Mouse (Mus musculus): ENCODE results near the gene Tepsin.

Tepsin gene

GRCm38 (mm10) chr11:120064006-120064667 is 34.4 kb downstream of the Tepsin start:
- no peak for DNase-seq (ENCODE audit: low spot score in 2 of 2)

GRCm38 (mm10) chr11:120063326-120063725 is 35.2 kb downstream of the Tepsin start:
- no peak for DNase-seq (ENCODE audit: low spot score in 2 of 2)

GRCm38 (mm10) chr11:120060634-120061033 is 37.9 kb downstream of the Tepsin start:
- no peak for DNase-seq (ENCODE audit: low spot score in 2 of 2)

GRCm38 (mm10) chr11:120055953-120056732 is 42.4 kb downstream of the Tepsin start:
- DNase-seq (ENCODE audit: low spot score in 2 of 2) = no peak

GRCm38 (mm10) chr11:120053846-120054245 is 44.7 kb downstream of the Tepsin start:
- no peak for DNase-seq (ENCODE audit: low spot score in 2 of 2)

GRCm38 (mm10) chr11:120052274-120052673 is 46.3 kb downstream of the Tepsin start:
- DNase-seq (ENCODE audit: low spot score in 2 of 2) = no peak

- no peak for DNase-seq (ENCODE audit: low spot score in 2 of 2)
These were observed 47.3 kb downstream of the Tepsin start for GRCm38 (mm10) chr11:120051124-120051811.

GRCm38 (mm10) chr11:120049067-120049466 is 49.5 kb downstream of the Tepsin start:
- no peak for DNase-seq (ENCODE audit: low spot score in 2 of 2)

GRCm38 (mm10) chr11:120048252-120048556 is 50.3 kb downstream of the Tepsin start:
- DNase-seq (ENCODE audit: low spot score in 2 of 2) = peak in 1 of 2 experiments; percentile 50

GRCm38 (mm10) chr11:120047531-120048251 is 50.8 kb downstream of the Tepsin start:
- no peak for DNase-seq (ENCODE audit: low spot score in 2 of 2)

GRCm38 (mm10) chr11:120046553-120047191 is 51.9 kb downstream of the Tepsin start, which contains the start of gene Aatk:
Aatk (minus strand) TSS chr11:120047167.
- no peak for DNase-seq (ENCODE audit: low spot score in 2 of 2)

GRCm38 (mm10) chr11:120045839-120046552 is 52.5 kb downstream of the Tepsin start:
- no peak for DNase-seq (ENCODE audit: low spot score in 2 of 2)

GRCm38 (mm10) chr11:120045341-120045740 is 53.2 kb downstream of the Tepsin start:
- DNase-seq (ENCODE audit: low spot score in 2 of 2) = no peak

GRCm38 (mm10) chr11:120042141-120042838 is 56.2 kb downstream of the Tepsin start:
- no peak for DNase-seq (ENCODE audit: low spot score in 2 of 2)

GRCm38 (mm10) chr11:120041191-120042123 is 57.1 kb downstream of the Tepsin start:
- DNase-seq (ENCODE audit: low spot score in 2 of 2) = peak in 1 of 2 experiments; percentile 65
